Mouse (Mus musculus) hindbrain, embryonic 12.5 days (tissue): ENCODE results near the gene Tyms. TPM values are rescaled to one million over a fixed set of nuclear protein-coding genes. Genes with fewer than 3 reads are reported as not detected.

Experiments used
- ATAC-seq: fragments of 200-750 bp; cut with Nextera tagmentation; 2 replicates; pipeline ENCODE4 v1.8.0; 2017; ENCODE audit warnings: moderate TSS enrichment; ENCODE audit not compliant: low FRiP score
- H3K27ac ChIP-seq: fragments of 300-500 bp; sonication (generic); 2 replicates; pipeline ENCODE4 v1.5.1; 2016; ENCODE audit warnings: mild to moderate bottlenecking
- H3K27me3 ChIP-seq: fragments of 300-500 bp; sonication (generic); 2 replicates; pipeline ENCODE4 v1.6.1; 2016; ENCODE audit warnings: mild to moderate bottlenecking
- H3K36me3 ChIP-seq: fragments of 300-500 bp; sonication (generic); 2 replicates; pipeline ENCODE4 v1.6.1; 2016; ENCODE audit warnings: mild to moderate bottlenecking
- H3K4me1 ChIP-seq: fragments of 300-500 bp; sonication (generic); 2 replicates; pipeline ENCODE4 v1.6.1; 2016
- H3K4me2 ChIP-seq: fragments of 300-500 bp; sonication (generic); replicated peaks from 2 replicates; pipeline ENCODE4 v1.6.1; 2016; ENCODE audit warnings: mild to moderate bottlenecking
- H3K4me3 ChIP-seq: fragments of 300-500 bp; sonication (generic); 2 replicates; pipeline ENCODE4 v1.5.1; 2016; ENCODE audit warnings: mild to moderate bottlenecking
- H3K9ac ChIP-seq: fragments of 300-500 bp; sonication (generic); 2 replicates; pipeline ENCODE4 v1.6.1; 2016; ENCODE audit warnings: mild to moderate bottlenecking, moderate library complexity
- H3K9me3 ChIP-seq: fragments of 300-500 bp; sonication (generic); replicated peaks from 2 replicates; pipeline ENCODE4 v1.6.1; 2016; ENCODE audit warnings: mild to moderate bottlenecking
- WGBS: fragments of 180-500 bp; shearing (Covaris S2); methylation state at CpG from one replicate; pipeline ENCODE4 v1.1.7; 2016; 5-methylcytosine and 5-hydroxymethylcytosine counted together
- polyA plus RNA-seq: library from polyadenylated mRNA; unstranded; fragments of >200 nt; fragmentation: Nextera tagmentation; extraction: Ambion mirVana; gene quantifications from 2 replicates; pipeline ENCODE4 v1.2.1, GENCODE M21; 2016

Tyms gene
- polyA plus RNA-seq, 1 experiment from 2014 or later: 164 TPM

DNA sequence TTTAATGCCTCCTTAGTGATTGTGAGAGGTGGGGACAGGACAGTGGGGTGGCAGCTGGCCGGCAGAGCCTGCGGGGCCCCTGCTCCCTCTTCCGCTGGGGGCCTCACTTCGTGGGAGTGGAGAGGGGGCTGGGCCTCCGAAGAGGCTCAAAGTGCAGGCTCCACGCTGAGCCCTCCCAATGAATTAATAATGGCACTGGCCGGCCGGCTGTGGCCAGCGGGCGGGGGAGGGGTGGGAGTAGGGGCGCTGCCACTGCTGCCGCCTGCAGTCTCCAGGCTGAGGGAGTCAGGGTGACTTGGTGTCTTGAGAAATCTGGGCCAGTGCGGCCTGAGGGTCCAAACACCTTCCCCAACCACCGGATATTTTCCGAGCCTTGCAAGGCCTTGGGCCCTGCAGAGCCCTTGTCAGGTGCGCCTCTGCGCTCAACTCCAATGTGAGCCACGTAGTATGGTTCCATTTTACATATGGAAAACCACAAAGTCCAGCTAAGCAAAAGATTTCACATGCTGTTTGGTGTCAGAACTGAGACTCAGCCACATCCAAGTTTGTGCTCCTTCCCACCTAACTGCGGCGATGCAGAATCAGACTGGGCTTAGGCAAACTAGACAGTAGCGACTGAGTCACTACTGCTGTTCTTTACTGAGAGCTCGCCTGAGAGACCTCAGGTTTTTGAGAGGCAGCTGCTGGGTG, 37.1 kb upstream of the Tyms start:
- peak overlapping the region; percentile 47 for H3K9ac ChIP-seq
- H3K4me2 ChIP-seq: peak overlapping the region; percentile 48
- H3K27me3 ChIP-seq: peaks cover 43% of the 10 kb centered on the region
- H3K27ac ChIP-seq: peak overlapping the region; percentile 80
- no peaks in the 10 kb centered on the region for H3K9me3 ChIP-seq
- 0 out of 2 replicates have a peak, but pooled peaks have one; percentile 0 for ATAC-seq
- WGBS: 3% methylated on average over 21 of the region's 22 CpGs
- peak overlapping the region; percentile 11 for H3K4me3 ChIP-seq
- H3K36me3 ChIP-seq: peaks cover 4% of the 10 kb centered on the region; the same call in 1 of the 2 replicates
- peaks cover 78% of the 10 kb centered on the region for H3K4me1 ChIP-seq

DNA sequence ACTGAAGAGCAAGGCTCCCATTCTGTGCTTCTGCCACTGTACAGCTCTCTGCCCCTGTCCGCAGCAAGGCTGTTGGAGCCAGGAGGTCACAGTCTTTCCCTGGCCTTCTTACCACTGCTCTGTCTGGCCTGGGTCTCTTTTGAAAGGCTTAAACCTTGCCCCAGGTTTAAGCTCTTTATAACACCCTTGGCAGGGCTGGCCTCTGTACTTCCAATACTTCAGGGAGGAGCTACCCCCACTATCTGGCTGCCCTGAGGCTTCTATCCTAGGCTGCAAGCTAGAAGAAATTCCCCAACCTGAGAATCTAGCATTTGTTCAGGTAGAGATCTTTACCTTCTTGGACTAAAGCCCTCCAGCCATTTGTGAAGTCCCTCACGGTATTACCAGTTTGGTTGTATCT, 36.5 kb upstream of the Tyms start:
- no peak overlapping the region for H3K9ac ChIP-seq
- H3K4me2 ChIP-seq: peak overlapping the region; percentile 48
- peaks cover 81% of the 10 kb centered on the region for H3K4me1 ChIP-seq
- no peak for ATAC-seq
- no peak overlapping the region for H3K4me3 ChIP-seq
- H3K27ac ChIP-seq: peak overlapping the region; percentile 80
- 0 out of 2 replicates have a peak, but pooled peaks cover 4% of the 10 kb centered on the region for H3K36me3 ChIP-seq
- H3K27me3 ChIP-seq: peaks cover 48% of the 10 kb centered on the region
- no peaks in the 10 kb centered on the region for H3K9me3 ChIP-seq
- WGBS: 30% methylated on average over 2 of the region's 2 CpGs

DNA sequence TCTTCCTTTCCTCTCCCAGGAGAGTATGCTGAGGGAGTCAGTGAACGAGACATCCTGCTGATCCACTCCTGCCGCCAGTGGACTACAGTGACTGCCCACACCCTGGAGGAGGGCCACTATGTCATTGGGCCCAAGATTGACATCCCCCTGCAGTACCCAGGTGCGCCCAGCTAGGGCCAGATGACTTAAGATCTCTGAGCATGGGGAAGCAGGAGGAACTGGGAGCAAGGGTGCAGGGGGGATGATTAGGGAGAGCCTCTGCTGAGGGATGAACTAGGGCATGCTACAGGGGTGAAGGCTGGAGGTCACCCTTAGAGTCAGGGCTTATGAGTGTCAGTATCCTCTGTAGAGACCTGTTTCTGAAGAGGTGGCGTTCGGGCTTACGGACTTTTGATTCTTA, 34.8 kb upstream of the Tyms start:
- no peaks in the 10 kb centered on the region for H3K36me3 ChIP-seq
- peak overlapping the region; percentile 76; the same call in 1 of the 2 replicates for H3K4me3 ChIP-seq
- ATAC-seq: no peak
- peak overlapping the region; percentile 47; the same call in 1 of the 2 replicates for H3K9ac ChIP-seq
- peak overlapping the region; percentile 78 for H3K4me2 ChIP-seq
- H3K27ac ChIP-seq: peak overlapping the region; percentile 88
- H3K4me1 ChIP-seq: peaks cover 65% of the 10 kb centered on the region
- peaks cover 37% of the 10 kb centered on the region for H3K27me3 ChIP-seq
- WGBS: 54% methylated on average over 6 of the region's 6 CpGs
- H3K9me3 ChIP-seq: no peaks in the 10 kb centered on the region

DNA sequence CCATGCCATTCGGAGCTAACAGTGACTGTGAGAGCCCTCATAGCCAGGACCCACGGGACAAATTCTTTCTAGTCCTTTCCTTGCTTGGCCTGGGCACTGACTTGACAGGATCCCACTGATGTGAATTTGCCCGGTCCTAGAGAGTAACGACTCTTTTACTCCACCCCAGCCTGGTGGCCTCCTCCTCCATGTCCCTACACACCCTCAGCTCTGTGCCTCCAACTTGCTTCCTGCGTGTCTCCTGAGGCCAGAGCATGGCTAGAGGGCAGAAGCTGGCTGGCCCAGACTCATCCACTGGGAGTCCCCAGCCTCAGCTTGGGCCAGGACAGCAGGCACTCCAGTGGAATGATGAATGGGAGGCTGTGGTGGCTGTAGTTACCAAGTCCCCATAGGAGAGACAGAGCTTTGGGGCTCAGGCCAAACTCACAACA, 34.2 kb upstream of the Tyms start:
- Histone ChIP-seq H3K4me3 (peak overlapping the region; percentile 76), H3K4me1 (peaks cover 65% of the 10 kb centered on the region), H3K9ac (peak overlapping the region; percentile 84), H3K36me3 (no peaks in the 10 kb centered on the region), H3K27ac (peak overlapping the region; percentile 88), H3K9me3 (no peaks in the 10 kb centered on the region), H3K4me2 (peak overlapping the region; percentile 78), H3K27me3 (peaks cover 37% of the 10 kb centered on the region)
- 3% methylated on average over 5 of the region's 5 CpGs for WGBS
- ATAC-seq: peak; percentile 10; the same call in 1 of the 2 replicates

DNA sequence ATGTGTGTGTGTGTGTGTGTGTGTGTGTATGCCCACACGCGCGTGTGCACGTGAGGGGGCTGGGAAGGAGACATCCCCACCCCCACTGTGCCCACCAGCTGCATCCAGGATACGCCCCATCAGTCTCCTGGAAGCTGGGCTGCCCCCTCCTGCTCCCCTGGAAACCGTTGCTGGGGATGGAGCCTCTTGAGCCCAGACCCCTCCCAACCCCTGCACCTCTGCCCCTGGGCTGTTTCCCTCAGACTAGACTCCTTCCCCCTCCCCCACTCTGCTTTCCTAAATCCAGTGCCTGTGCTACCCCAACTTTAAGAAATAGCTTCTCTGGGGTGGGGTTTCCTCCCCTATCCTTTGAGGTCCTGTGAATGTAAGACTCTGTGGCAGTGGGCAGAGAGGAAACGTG, 33.8 kb upstream of the Tyms start:
- peak overlapping the region; percentile 88 for H3K27ac ChIP-seq
- WGBS: 0% methylated on average over 7 of the region's 7 CpGs
- ATAC-seq: peak; percentile 65
- H3K4me1 ChIP-seq: peaks cover 65% of the 10 kb centered on the region
- H3K9me3 ChIP-seq: no peaks in the 10 kb centered on the region
- no peaks in the 10 kb centered on the region for H3K36me3 ChIP-seq
- H3K9ac ChIP-seq: peak overlapping the region; percentile 84
- H3K27me3 ChIP-seq: peaks cover 36% of the 10 kb centered on the region
- H3K4me3 ChIP-seq: peak overlapping the region; percentile 76
- peak overlapping the region; percentile 78 for H3K4me2 ChIP-seq

DNA sequence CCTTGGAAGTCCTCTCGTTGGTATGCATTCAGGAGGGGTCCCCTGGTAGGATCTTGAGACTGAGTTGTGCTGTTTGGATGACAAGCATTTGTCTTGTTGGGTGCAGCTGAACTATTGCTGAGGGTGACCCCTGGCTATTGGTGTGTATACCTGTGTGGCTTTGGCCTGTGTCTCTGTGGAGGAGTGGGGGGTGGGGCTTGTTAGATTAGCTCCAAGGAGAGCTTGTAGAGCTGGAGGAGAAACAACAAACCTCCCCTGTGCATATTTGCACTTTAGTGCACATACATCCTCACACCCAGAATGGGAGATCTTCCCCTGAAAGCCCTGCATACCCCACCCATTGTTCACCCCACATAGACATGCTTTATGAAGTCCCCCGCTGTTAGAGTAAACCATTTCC, 33.3 kb upstream of the Tyms start:
- Histone ChIP-seq H3K9ac (peak overlapping the region; percentile 84), H3K9me3 (no peaks in the 10 kb centered on the region), H3K4me2 (peak overlapping the region; percentile 78), H3K27me3 (peaks cover 32% of the 10 kb centered on the region), H3K4me3 (peak overlapping the region; percentile 76), H3K4me1 (peaks cover 65% of the 10 kb centered on the region), H3K27ac (peak overlapping the region; percentile 88), H3K36me3 (no peaks in the 10 kb centered on the region)
- 7% methylated on average over 2 of the region's 2 CpGs for WGBS
- ATAC-seq: peak; percentile 10; the same call in 1 of the 2 replicates

DNA sequence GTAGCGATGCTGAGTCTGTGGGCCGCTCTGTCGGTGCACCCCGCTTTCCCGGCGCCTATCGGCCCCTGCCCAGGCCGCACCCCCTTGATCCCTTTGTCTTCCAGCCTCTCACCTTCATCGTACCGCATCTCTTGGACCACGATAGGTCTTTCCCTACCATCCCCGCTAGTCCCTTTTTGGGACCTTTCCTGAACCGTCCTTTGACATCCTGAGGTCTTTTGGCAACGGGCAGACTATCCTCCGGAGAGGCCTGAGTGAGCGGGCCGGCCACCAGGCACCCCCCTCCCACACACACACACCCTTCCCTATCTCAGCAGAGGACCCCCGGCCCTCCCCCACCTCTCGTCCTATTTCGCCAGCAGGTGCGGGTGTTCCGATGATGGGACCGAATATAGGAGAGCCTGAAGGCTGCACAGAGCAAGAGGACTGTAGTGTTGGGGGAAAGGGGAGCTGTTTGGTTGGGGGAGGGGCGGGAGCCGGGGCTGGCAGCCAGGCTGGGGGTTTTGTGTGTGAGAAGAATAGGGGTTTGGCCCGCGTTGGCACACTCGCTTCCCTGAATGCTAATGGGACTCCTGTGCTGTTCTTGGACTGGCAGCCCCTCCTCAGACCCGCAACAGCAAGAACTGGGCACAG, 32.4 kb upstream of the Tyms start, which contains the start of gene 3110082J24Rik:
TSS of gene 3110082J24Rik (minus strand) at position 419 of the 633 bp plus-strand sequence.
- H3K4me3 ChIP-seq: peak within 1 kb of the TSS; percentile 76
- peak; percentile 38 for ATAC-seq
- WGBS: under 1% methylated on average over 27 of the region's 29 CpGs

DNA sequence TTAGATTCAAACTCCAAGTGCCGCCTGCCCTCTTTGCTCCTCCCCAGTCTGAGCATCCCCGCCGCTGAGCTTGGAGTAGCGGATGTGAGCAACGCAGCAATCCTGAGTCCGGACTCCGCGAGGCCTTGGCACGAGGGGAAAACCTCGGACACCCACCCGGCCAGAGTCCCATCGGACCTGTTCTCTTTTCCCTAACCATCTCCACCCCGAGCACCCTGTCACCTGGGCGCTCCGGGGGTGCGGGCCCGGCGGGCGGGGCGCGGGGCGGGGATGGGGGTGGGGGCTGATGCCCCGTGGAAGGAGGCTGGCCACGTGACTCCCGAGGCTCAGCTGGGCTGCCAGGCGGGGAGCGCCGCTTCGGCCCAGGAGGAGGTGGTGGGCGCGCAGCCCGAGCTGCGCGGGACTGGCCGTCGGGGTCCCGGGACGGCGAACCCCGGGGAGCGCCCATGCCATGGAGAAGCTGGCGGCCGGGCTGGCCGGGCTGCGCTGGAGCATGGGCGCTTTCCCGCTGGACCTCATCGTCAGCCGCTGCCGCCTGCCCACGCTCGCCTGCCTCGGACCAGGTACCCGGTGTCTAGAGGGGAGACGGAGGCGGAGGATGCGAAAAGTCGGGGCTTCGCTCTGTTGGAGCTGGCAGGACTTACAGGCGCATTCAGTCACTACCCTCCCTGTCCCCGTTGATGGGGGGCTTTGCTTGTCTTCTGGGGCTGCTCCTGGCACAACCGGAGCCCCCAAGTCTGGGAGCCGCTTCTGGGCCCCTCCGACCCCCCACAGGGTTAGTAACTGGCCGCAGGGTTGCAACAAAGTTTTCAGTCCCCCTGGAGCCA, 31.6 kb upstream of the Tyms start, which contains the start of gene Garem2:
TSS of gene Garem2 (plus strand) at position 321 of the 827 bp plus-strand sequence.
- Histone ChIP-seq H3K27ac (peak within 1 kb of the TSS; percentile 88), H3K4me3 (peak within 1 kb of the TSS; percentile 76), H3K36me3 (no peaks in the 10 kb centered on the region), H3K9me3 (0 out of 2 replicates have a peak, but pooled peaks cover 7% of the 10 kb centered on the region), H3K4me1 (peaks cover 48% of the 10 kb centered on the region), H3K4me2 (peak within 1 kb of the TSS; percentile 78), H3K9ac (peak within 1 kb of the TSS; percentile 84), H3K27me3 (peaks cover 32% of the 10 kb centered on the region)
- 1% methylated on average over 57 of the region's 65 CpGs for WGBS
- ATAC-seq: peak; percentile 36

More for the DNA sequence above, 32.4 kb upstream of the Tyms start, which contains the start of gene 3110082J24Rik:
- peaks cover 55% of the 10 kb centered on the region for H3K4me1 ChIP-seq
- peaks cover 32% of the 10 kb centered on the region for H3K27me3 ChIP-seq
- H3K27ac ChIP-seq: peak within 1 kb of the TSS; percentile 88
- 0 out of 2 replicates have a peak, but pooled peaks cover 6% of the 10 kb centered on the region for H3K9me3 ChIP-seq
- peak within 1 kb of the TSS; percentile 84 for H3K9ac ChIP-seq
- H3K36me3 ChIP-seq: no peaks in the 10 kb centered on the region
- H3K4me2 ChIP-seq: peak within 1 kb of the TSS; percentile 78

DNA sequence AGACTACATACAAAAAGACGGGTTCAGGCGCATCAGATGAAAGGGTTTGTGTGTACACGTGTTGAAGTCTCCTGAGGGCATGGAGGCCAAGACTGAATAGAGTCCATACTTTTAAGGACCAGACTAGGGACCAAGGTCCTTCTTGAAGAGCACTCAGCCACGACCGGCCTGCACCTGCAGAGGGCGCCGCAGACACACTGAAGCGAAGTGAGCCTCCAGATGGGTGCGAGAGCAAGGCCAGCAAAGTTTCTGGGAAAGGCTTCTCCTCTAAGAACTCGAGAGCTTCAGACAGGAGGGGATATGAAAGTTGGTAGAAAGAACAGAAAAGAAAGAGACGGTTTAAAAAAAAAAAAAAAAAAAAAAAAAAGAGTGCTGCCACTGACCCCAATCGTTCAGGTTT, 30.9 kb upstream of the Tyms start:
- H3K4me1 ChIP-seq: peaks cover 40% of the 10 kb centered on the region
- under 1% methylated on average over 11 of the region's 12 CpGs for WGBS
- no peak for ATAC-seq
- 0 out of 2 replicates have a peak, but pooled peaks cover 7% of the 10 kb centered on the region for H3K9me3 ChIP-seq
- H3K36me3 ChIP-seq: no peaks in the 10 kb centered on the region
- H3K27ac ChIP-seq: no peak overlapping the region
- peaks cover 32% of the 10 kb centered on the region for H3K27me3 ChIP-seq
- H3K4me3 ChIP-seq: peak overlapping the region; percentile 76
- peak overlapping the region; percentile 84; the same call in 1 of the 2 replicates for H3K9ac ChIP-seq
- H3K4me2 ChIP-seq: peak overlapping the region; percentile 78

DNA sequence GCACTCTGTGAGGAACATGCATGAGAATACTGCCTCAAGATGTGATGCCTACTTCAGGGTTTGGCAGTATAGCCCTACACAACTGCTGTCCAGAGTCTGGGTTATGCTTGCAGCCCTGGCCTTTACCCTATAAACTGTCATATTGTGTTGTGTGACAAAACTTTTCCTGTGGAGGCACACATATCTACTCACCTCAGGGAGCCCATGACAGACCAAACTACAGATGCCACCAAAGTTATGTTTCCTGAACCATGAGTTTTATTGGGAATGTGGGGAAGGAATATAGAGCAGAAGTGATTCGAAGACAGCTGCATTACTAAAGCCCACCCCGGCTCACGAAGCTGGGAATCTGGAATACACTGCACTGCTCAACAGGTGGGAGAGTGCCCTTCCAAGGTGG, 29.9 kb upstream of the Tyms start:
- 78% methylated on average over 3 of the region's 3 CpGs for WGBS
- ATAC-seq: no peak
- H3K36me3 ChIP-seq: no peaks in the 10 kb centered on the region

DNA sequence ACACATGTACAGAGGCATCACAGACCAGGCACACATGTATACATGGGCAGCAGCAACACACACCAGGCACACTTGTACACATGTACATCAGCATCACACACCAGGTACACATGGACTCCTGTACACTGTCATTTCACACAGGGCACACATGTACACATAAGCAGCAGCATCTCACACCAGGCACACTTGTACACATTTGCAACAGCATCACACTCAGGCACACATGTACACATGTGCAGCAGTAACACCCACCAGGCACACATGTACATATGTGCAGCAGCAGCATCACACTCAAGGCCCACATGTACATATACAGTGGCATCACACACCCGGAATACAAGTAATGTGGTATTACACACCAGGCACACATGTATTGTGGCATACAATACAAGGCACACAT, 24.8 kb upstream of the Tyms start:
- Histone ChIP-seq H3K27me3 (peaks cover 9% of the 10 kb centered on the region), H3K27ac (no peak overlapping the region), H3K36me3 (no peaks in the 10 kb centered on the region), H3K9me3 (0 out of 2 replicates have a peak, but pooled peaks cover 7% of the 10 kb centered on the region), H3K4me2 (no peak overlapping the region), H3K9ac (no peak overlapping the region), H3K4me3 (no peak overlapping the region), H3K4me1 (no peaks in the 10 kb centered on the region)
- WGBS: 86% methylated on average over 1 of the region's 1 CpGs
- ATAC-seq: no peak

More for the DNA sequence above, 29.9 kb upstream of the Tyms start:
- Histone ChIP-seq H3K4me2 (no peak overlapping the region), H3K9me3 (0 out of 2 replicates have a peak, but pooled peaks cover 7% of the 10 kb centered on the region), H3K4me1 (peaks cover 32% of the 10 kb centered on the region), H3K4me3 (no peak overlapping the region), H3K27ac (no peak overlapping the region), H3K9ac (no peak overlapping the region), H3K27me3 (peaks cover 32% of the 10 kb centered on the region)
